Mouse (Mus musculus) limb, embryonic 14.5 days (tissue): ENCODE measurements around the gene Mreg. TPM values are rescaled to one million over a fixed set of nuclear protein-coding genes. Genes with fewer than 3 reads are reported as not detected.
"Not testable (repeated sequence)": the region's sequence is repeated elsewhere in the genome, so short reads cannot be mapped to it uniquely, and the experiment has no call there.

ENCODE experiments used
- ATAC-seq: fragments of 200-750 bp; cut with Nextera tagmentation; 2 replicates; pipeline ENCODE4 v1.8.0; 2017; ENCODE audit warnings: low read depth, moderate number of reproducible peaks, moderate TSS enrichment; ENCODE audit not compliant: low FRiP score
- DNase-seq: peaks from one replicate; pipeline ENCODE4 v3.0.0-alpha.2; 2015; ENCODE audit warnings: low spot score
- H3K27ac ChIP-seq: fragments of 300-500 bp; sonication (generic); replicated peaks from 2 replicates; pipeline ENCODE4 v1.5.1; 2014; ENCODE audit warnings: low read depth, mild to moderate bottlenecking, low read length, moderate library complexity, mixed read lengths
- H3K27me3 ChIP-seq: fragments of 300-500 bp; sonication (generic); 2 replicates; pipeline ENCODE4 v1.6.1; 2014; ENCODE audit warnings: low read length, mixed read lengths; ENCODE audit not compliant: control insufficient read depth, insufficient read depth
- H3K36me3 ChIP-seq: fragments of 300-500 bp; sonication (generic); 2 replicates; pipeline ENCODE4 v1.6.1; 2014; ENCODE audit warnings: mild to moderate bottlenecking, low read length, moderate library complexity, mixed read lengths; ENCODE audit not compliant: control insufficient read depth, insufficient read depth
- H3K4me1 ChIP-seq: fragments of 300-500 bp; sonication (generic); 2 replicates; pipeline ENCODE4 v1.6.1; 2014; ENCODE audit warnings: antibody characterized with exemption, low read length, mixed read lengths; ENCODE audit not compliant: control insufficient read depth, insufficient read depth
- H3K4me2 ChIP-seq: fragments of 300-500 bp; sonication (generic); replicated peaks from 2 replicates; pipeline ENCODE4 v1.6.1; 2014; ENCODE audit warnings: low read depth, mild to moderate bottlenecking, low read length, moderate library complexity; ENCODE audit not compliant: severe bottlenecking
- H3K4me3 ChIP-seq: fragments of 300-500 bp; sonication (generic); replicated peaks from 2 replicates; pipeline ENCODE4 v1.5.1; 2014; ENCODE audit warnings: low read length
- H3K9ac ChIP-seq: fragments of 300-500 bp; sonication (generic); 2 replicates; pipeline ENCODE4 v1.6.1; 2014; ENCODE audit warnings: mild to moderate bottlenecking, low read depth, low read length, moderate library complexity; ENCODE audit not compliant: severe bottlenecking
- H3K9me3 ChIP-seq: fragments of 300-500 bp; sonication (generic); 2 replicates; pipeline ENCODE4 v1.6.1; 2016; ENCODE audit warnings: low read length; ENCODE audit not compliant: control insufficient read depth
- POLR2A ChIP-seq: fragments of 200-500 bp; IDR thresholded peaks from 2 replicates; pipeline ENCODE4 v1.8.0; 2012; ENCODE audit warnings: inconsistent platforms, mild to moderate bottlenecking, moderate library complexity, borderline replicate concordance; ENCODE audit not compliant: insufficient read depth, insufficient read length; ENCODE audit errors: extremely low read depth
- WGBS: fragments of 180-500 bp; shearing (Covaris S2); extraction: QIAGEN DNeasy Blood & Tissue Kit; methylation state at CpG from one replicate; pipeline ENCODE4 v1.1.7; 2014; 5-methylcytosine and 5-hydroxymethylcytosine counted together
- polyA plus RNA-seq, 2 experiments: library from polyadenylated mRNA; depleted of rRNA in 1 of 2; stranded (reverse) in 1 of 2; unstranded in 1 of 2; fragments of >200 nt; fragmentation: Nextera tagmentation in 1 of 2; extraction: Ambion mirVana in 1 of 2; gene quantifications; 2 replicates each; pipeline versions ENCODE4 v1.2.1 to v1.2.3; 2012 to 2014

Gene Mreg
- polyA plus RNA-seq, 2 experiments: 1.5 to 4.6 TPM

GRCm38 (mm10) chr1:72228974-72229373 lies 16.9 kb upstream of the Mreg start:
- ATAC-seq: no peak
- Histone ChIP-seq H3K27me3 (peaks cover 7% of the 10 kb centered on the region; the same call in 1 of the 2 replicates), H3K36me3 (no peaks in the 10 kb centered on the region), H3K9me3 (no peaks in the 10 kb centered on the region), H3K4me3 (no peak overlapping the region), H3K4me2 (no peak overlapping the region), H3K4me1 (no peaks in the 10 kb centered on the region), H3K27ac (no peak overlapping the region), H3K9ac (no peak overlapping the region)
- no peak for TF ChIP-seq POLR2A
- 42% methylated on average over 3 of the region's 3 CpGs for WGBS
- DNase-seq: no peak

GRCm38 (mm10) chr1:72227546-72227945 lies 15.4 kb upstream of the Mreg start:
- Histone ChIP-seq H3K4me3 (no peak overlapping the region), H3K4me1 (no peaks in the 10 kb centered on the region), H3K9me3 (no peaks in the 10 kb centered on the region), H3K36me3 (no peaks in the 10 kb centered on the region), H3K27me3 (peaks cover 16% of the 10 kb centered on the region; the same call in 1 of the 2 replicates), H3K9ac (no peak overlapping the region), H3K4me2 (no peak overlapping the region), H3K27ac (no peak overlapping the region)
- no peak for TF ChIP-seq POLR2A
- no peak for ATAC-seq
- no peak for DNase-seq
- 80% methylated on average over 5 of the region's 5 CpGs for WGBS

GRCm38 (mm10) chr1:72226887-72227481 lies 14.9 kb upstream of the Mreg start:
- H3K9ac ChIP-seq: no peak overlapping the region

GRCm38 (mm10) chr1:72226172-72226886 lies 14.2 kb upstream of the Mreg start:
- peak overlapping the region; percentile 44 for H3K4me3 ChIP-seq

More at GRCm38 (mm10) chr1:72226887-72227481, 14.9 kb upstream of the Mreg start:
- no peak for TF ChIP-seq POLR2A
- H3K4me3 ChIP-seq: no peak overlapping the region
- H3K27ac ChIP-seq: no peak overlapping the region
- H3K36me3 ChIP-seq: no peaks in the 10 kb centered on the region
- no peaks in the 10 kb centered on the region for H3K9me3 ChIP-seq
- H3K27me3 ChIP-seq: peaks cover 16% of the 10 kb centered on the region; the same call in 1 of the 2 replicates
- peak; percentile 35; the same call in 1 of the 2 replicates for ATAC-seq
- no peak overlapping the region for H3K4me2 ChIP-seq
- DNase-seq: no peak
- WGBS: 25% methylated on average over 4 of the region's 4 CpGs
- H3K4me1 ChIP-seq: no peaks in the 10 kb centered on the region

GRCm38 (mm10) chr1:72225720-72226171 lies 13.6 kb upstream of the Mreg start:
- H3K27ac ChIP-seq: 0 out of 2 replicates have a peak overlapping the region, but pooled peaks have one; percentile 48
- 0 out of 2 replicates have a peak, but pooled peaks have one; percentile 5 for TF ChIP-seq POLR2A
- not testable (repeated sequence) for H3K4me1 ChIP-seq, H3K9me3 ChIP-seq, H3K36me3 ChIP-seq
- peaks cover 16% of the 10 kb centered on the region; the same call in 1 of the 2 replicates for H3K27me3 ChIP-seq
- peak overlapping the region; percentile 67 for H3K4me2 ChIP-seq
- ATAC-seq (peak; percentile 86), DNase-seq (peak; percentile 85)
- peak overlapping the region; percentile 44 for H3K4me3 ChIP-seq
- WGBS: under 1% methylated on average over 24 of the region's 31 CpGs
- peak overlapping the region; percentile 53 for H3K9ac ChIP-seq

More at GRCm38 (mm10) chr1:72226172-72226886, 14.2 kb upstream of the Mreg start:
- peak; percentile 94 for DNase-seq
- peak overlapping the region; percentile 53 for H3K9ac ChIP-seq
- no peaks in the 10 kb centered on the region for H3K36me3 ChIP-seq
- H3K9me3 ChIP-seq: no peaks in the 10 kb centered on the region
- H3K4me2 ChIP-seq: peak overlapping the region; percentile 67
- H3K4me1 ChIP-seq: no peaks in the 10 kb centered on the region
- no peak overlapping the region for H3K27ac ChIP-seq
- WGBS: under 1% methylated on average over 9 of the region's 18 CpGs
- ATAC-seq: peak; percentile 87
- no peak for TF ChIP-seq POLR2A
- peaks cover 16% of the 10 kb centered on the region; the same call in 1 of the 2 replicates for H3K27me3 ChIP-seq
